Mouse (Mus musculus): ENCODE measurements at regions not wholly inside any gene's neighbourhood (a gene's known extent, or its start where the extent isn't known, plus 50 kb on each side); places are given as distances from the start of the nearest gene placed in this dataset.

GRCm38 (mm10) chr5:141160956-141161355 is 80.3 kb upstream of the Sdk1 start:
- Histone ChIP-seq H3K4me2 (replicated peaks; ENCODE audit: low read depth, low read length) (no peak overlapping the region), H3K9ac (ENCODE audit: low read depth, low read length) (no peak overlapping the region), H3K27ac (ENCODE audit: low read depth, low read length) (no peak overlapping the region), H3K9me3 (ENCODE audit: control insufficient read depth, low read length) (no peaks in the 10 kb centered on the region), H3K27me3 (ENCODE audit: control insufficient read depth, insufficient read depth, low read length) (no peaks in the 10 kb centered on the region), H3K4me3 (ENCODE audit: low read depth, low read length) (no peak overlapping the region), H3K36me3 (ENCODE audit: control insufficient read depth, insufficient read depth, low read length) (no peaks in the 10 kb centered on the region), H3K4me1 (replicated peaks; ENCODE audit: control insufficient read depth, insufficient read depth, low read length) (no peaks in the 10 kb centered on the region)
- WGBS: 90% methylated on average over 5 of the region's 5 CpGs
- ATAC-seq (ENCODE audit: low FRiP score): no peak
- DNase-seq (ENCODE audit: low spot score): no peak

- 67% methylated on average over 6 of the region's 6 CpGs for WGBS
- DNase-seq (ENCODE audit: low spot score) (peak; percentile 7), ATAC-seq (ENCODE audit: low FRiP score) (no peak)
- no peak overlapping the region for H3K27ac ChIP-seq (ENCODE audit: low read depth, low read length)
- H3K4me2 ChIP-seq (replicated peaks; ENCODE audit: low read depth, low read length): no peak overlapping the region
- no peak overlapping the region for H3K4me3 ChIP-seq (ENCODE audit: low read depth, low read length)
- no peak overlapping the region for H3K9ac ChIP-seq (ENCODE audit: low read depth, low read length)
- H3K36me3 ChIP-seq (ENCODE audit: control insufficient read depth, insufficient read depth, low read length): no peaks in the 10 kb centered on the region
- no peaks in the 10 kb centered on the region for H3K9me3 ChIP-seq (ENCODE audit: control insufficient read depth, low read length)
- no peaks in the 10 kb centered on the region for H3K27me3 ChIP-seq (ENCODE audit: control insufficient read depth, insufficient read depth, low read length)
- no peaks in the 10 kb centered on the region for H3K4me1 ChIP-seq (replicated peaks; ENCODE audit: control insufficient read depth, insufficient read depth, low read length)
Measured at GRCm38 (mm10) chr5:141182442-141182841, 58.8 kb upstream of the Sdk1 start.

- WGBS: 86% methylated on average over 2 of the region's 2 CpGs
- ATAC-seq (ENCODE audit: low FRiP score): no peak
Measured at GRCm38 (mm10) chr5:141189033-141189432, 52.3 kb upstream of the Sdk1 start.

More at GRCm38 (mm10) chr5:141189033-141189432, 52.3 kb upstream of the Sdk1 start:
- Histone ChIP-seq H3K4me1 (replicated peaks; ENCODE audit: control insufficient read depth, insufficient read depth, low read length) (no peaks in the 10 kb centered on the region), H3K4me3 (ENCODE audit: low read depth, low read length) (no peak overlapping the region), H3K9ac (ENCODE audit: low read depth, low read length) (no peak overlapping the region), H3K27me3 (ENCODE audit: control insufficient read depth, insufficient read depth, low read length) (no peaks in the 10 kb centered on the region), H3K4me2 (replicated peaks; ENCODE audit: low read depth, low read length) (no peak overlapping the region), H3K9me3 (ENCODE audit: control insufficient read depth, low read length) (no peaks in the 10 kb centered on the region), H3K27ac (ENCODE audit: low read depth, low read length) (no peak overlapping the region), H3K36me3 (ENCODE audit: control insufficient read depth, insufficient read depth, low read length) (no peaks in the 10 kb centered on the region)
- no peak for DNase-seq (ENCODE audit: low spot score)

All from hindbrain, embryonic 11.5 days (tissue).